Mouse (Mus musculus): Measurements from ENCODE around the gene Lcn4.

Gene Lcn4

DNA sequence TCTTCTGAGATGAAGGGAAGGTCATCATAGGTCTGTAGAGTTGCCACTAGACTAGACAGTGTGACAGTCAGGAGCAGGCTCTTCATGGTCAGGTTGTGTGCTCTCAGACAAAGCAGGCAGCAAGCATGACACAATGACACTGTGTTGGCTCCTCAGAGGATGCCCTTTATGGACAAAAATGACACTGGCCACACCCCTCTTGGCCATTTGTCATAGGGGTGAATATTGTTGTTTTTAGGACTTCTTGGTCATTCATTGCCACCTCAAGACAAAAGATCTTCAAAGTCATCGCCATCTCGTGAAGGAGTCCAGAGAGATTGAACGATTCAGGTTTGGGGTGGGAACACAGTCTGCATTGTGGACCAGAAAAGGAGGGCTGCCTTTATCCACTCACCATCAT lies at the start of gene Lcn4:
Gene Lcn4 (minus strand): TSS at position 101 of the 400 bp plus-strand sequence.
- DNase-seq (ENCODE audit: low spot score in 2 of 2) = no peak

GRCm38 (mm10) chr2:26686171-26686675 lies 15.1 kb upstream of the Lcn4 start:
- no peak for DNase-seq (ENCODE audit: low spot score in 2 of 2)

GRCm38 (mm10) chr2:26668746-26669145 lies 2.3 kb downstream of the Lcn4 start:
- peak in 1 of 2 experiments; percentile 26 for DNase-seq (ENCODE audit: low spot score in 2 of 2)

DNA sequence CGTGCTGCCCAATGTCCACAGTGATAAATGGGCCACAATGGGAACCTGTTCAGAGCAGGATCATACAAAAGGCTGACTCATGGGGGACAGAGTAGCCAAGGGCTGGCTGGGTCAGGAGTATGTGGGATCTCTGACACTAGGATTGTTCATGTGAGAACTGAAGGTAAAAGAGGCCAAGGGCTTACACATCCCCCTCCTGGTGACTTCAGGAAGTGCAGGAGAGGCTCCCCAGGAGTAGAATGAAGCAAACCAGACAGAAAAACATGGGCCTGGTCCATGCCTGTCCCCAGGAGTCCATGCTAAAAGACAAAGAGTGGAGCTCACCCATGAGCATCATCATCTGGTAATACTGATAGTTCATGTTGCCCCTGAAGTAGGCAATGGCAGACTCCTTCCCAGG lies 7.5 kb downstream of the Lcn4 start:
- peak; percentile 43 to 77 for DNase-seq (ENCODE audit: low spot score in 2 of 2)

- no peak for DNase-seq (ENCODE audit: low spot score in 2 of 2)
Measured at GRCm38 (mm10) chr2:26663112-26663511, 8.0 kb downstream of the Lcn4 start.

- no peak for DNase-seq (ENCODE audit: low spot score in 2 of 2)
Measured at GRCm38 (mm10) chr2:26662509-26662882, 8.6 kb downstream of the Lcn4 start.

DNA sequence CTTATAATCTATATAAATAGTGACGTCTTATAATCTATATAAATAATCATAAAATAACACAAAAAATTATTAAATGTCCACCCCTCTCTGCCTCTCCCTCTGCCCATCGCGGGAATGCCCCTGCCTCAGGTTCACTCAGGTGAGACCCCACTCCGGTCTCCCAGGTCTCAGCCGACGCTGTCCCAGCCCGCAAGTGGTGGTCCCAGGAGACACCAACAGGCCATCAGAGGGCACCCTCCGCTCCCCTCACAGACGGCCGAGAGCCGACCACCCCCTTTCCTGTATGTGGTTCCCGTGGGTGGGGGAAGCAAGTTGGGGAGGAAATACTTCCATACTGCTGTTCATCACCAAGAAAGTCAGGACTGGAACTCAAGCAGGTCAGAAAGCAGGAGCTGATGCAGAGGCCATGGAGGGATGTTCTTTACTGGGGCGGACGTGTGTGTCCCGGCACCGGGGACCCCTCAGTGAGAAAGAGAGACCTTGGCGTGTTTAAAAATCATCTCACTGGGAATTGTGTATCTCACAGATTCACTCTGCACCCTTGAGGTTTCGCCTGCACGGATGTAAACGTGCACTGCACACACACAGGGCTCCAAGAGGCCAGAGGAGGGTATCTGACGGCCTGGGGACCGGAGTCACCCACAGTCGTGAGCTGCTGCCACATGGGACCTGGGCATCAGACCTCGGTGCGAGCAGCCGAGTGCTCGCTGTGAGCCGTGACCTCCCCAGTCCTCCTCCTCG lies 9.1 kb downstream of the Lcn4 start:
- DNase-seq (ENCODE audit: low spot score in 2 of 2) = no peak

DNA sequence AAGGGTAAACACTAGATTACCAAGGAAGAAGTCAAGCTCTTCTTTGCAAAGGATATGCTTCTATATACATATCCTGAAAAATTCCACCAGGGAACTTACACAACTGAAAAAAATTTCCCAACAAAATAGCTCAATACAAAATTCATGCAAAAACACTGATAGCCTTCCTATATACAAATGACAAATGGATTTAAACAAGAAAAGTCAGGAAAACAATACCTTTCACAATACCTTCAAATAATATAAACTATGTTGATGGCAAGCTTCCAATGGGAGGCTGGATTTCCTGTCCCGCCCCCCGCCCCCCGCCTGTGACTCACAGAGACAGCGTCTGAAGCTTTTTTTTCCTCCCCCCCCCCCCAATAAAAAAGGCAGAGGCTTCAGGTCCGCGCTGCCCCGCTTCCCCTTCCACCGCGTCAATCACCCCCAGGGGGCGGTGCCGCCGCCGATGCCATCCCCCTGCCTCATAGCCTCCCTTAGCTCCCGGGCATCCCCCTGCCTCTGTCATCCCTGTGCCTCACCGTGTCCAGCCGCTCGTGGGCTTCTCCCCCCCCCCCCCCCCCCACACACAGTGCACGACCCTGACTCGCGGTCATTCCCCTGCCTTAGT lies 9.8 kb downstream of the Lcn4 start:
- peak in 1 of 2 experiments; percentile 43 for DNase-seq (ENCODE audit: low spot score in 2 of 2)

DNA sequence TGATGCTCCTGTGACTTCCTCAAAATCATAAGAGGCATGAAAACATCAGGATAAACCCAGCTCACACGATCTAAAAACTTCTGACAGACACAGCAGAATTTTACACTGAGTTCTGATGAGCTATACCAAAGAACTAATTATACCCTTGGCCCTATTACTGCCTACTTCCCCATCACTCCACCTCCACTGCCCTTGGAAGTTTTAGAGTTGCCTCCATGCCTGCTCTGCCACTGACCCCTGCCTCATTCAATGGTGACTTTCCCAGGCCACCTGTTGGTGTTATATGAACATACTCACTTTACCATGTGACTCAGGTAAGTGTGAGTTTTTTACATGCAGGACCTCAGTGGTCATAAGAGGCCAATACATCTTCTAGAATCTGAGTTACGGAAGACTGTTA lies 13.7 kb downstream of the Lcn4 start:
- DNase-seq (ENCODE audit: low spot score in 2 of 2) = no peak

DNA sequence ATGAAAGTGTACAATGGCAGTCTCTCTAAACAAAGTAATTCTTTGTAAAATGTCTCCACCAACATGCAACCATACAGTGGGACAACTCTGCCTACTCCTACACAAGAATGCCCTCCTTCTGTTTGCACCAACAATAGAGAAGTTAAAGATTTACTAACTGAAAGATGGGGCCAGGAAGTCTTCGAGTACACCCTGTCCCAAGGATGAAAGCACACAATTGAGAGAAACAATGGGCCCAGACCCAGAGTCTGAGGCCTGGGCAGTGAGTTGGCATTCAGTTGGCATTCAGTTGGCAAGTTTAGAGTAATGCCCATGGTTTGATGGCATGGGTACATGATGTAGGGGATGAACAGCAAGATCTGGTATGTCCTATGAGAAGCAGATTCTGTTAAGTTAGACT lies 16.4 kb downstream of the Lcn4 start:
- no peak for DNase-seq (ENCODE audit: low spot score in 2 of 2)

DNA sequence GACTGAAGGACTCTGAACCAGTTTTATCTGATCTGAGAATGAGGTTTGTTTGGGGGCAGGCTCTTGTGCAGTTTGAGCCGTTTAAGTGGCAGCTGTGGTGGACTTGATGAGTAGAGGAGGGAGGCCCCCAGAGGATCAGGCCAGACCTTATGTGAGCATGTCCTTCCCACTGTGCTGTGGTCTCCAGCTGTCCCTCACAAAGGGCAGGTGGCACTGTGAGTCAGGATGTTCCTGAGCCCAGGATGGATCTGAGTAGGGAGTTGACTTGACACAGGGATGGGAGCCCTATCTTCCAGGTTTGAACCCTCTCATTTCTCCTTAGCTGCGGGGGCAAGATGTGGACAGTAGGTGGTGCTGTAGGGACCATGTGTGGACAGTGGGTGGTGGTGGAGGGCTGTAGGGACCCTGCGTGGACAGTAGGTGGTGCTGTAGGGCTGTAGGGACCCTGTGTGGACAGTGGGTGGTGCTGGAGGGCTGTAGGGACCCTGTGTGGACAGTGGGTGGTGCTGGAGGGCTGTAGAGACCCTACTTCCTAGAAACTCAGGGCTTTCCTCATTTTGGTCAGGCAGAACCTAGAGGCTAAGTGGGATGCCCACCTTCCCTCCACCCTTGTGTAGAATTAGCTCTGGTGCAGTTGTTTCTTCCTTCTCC lies 24.3 kb downstream of the Lcn4 start:
- DNase-seq (ENCODE audit: low spot score in 2 of 2) = peak; percentile 65 to 75

DNA sequence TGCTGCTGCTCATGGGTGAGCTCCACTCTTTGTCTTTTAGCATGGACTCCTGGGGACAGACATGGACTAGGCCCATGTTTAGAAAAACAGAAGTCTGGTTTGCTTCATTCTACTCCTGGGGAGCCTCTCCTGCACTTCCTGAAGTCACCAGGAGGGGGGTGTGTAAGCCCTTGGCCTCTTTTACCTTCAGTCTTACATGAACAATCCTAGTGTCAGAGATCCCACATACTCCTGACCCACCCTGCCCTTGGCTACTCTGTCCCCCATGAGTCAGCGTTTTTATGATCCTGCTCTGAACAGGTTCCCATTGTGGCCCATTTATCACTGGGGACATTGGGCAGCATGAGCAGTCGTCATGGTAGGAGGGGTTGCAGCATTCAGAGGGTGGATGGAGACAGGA lies 27.1 kb downstream of the Lcn4 start:
- DNase-seq (ENCODE audit: low spot score in 2 of 2) = peak in 1 of 2 experiments; percentile 53

DNA sequence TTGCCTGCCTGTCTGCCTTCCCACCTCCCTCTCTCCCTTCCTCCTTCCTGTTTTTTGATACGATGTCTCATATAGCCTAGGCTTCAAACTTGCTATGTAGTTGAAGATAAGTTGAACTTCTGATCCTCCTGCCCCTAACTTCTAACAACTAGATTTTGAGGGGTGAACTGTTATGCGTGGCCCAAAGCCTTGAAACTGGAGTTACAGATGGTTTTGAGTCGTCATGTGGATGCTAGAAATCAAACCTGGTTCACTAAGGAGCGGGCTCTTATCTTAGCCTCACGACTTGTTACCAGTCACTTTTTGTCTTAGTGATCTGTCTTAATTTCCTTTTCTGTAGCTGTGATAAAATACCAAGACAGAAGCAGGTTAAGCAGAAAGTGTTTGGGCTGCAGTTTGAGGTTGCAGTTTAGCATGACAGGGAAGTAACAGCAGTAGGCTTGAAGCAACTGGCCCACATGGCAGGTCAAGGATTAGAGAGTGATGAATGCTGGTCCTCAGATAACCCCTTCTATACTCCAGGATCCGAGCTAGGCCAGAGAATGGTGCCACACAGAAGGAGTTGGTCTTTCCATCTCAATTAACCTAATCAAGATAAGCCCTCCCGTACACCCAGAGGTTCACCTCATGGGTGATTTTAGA lies 30.0 kb downstream of the Lcn4 start:
- DNase-seq (ENCODE audit: low spot score in 2 of 2) = no peak

- peak; percentile 90 to 98 for DNase-seq (ENCODE audit: low spot score in 2 of 2)
Measured at GRCm38 (mm10) chr2:26639838-26640830, 30.9 kb downstream of the Lcn4 start.

GRCm38 (mm10) chr2:26639083-26639482 lies 32.0 kb downstream of the Lcn4 start:
- peak; percentile 61 to 66 for DNase-seq (ENCODE audit: low spot score in 2 of 2)

- no peak for DNase-seq (ENCODE audit: low spot score in 2 of 2)
Measured at GRCm38 (mm10) chr2:26638572-26638971, 32.5 kb downstream of the Lcn4 start.

DNA sequence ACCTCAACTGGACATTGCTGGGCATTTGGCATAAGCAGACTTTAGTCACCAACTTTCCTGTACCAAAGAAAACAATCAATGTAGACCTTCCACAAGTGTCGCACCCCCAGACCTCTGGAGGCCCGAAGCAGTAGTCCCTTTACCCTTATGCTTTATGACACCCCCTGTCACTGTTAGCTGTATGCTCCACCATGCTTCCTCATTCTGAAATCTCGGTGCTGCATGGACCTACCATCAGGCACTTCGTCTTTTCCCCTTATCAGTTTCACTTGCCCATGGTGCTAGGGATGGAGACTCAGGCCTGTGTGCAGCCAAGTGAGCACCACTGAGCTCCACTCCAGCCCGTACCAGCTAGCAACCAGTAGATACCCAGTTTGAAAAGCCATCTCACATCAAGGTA lies 33.0 kb downstream of the Lcn4 start:
- no peak for DNase-seq (ENCODE audit: low spot score in 2 of 2)

DNA sequence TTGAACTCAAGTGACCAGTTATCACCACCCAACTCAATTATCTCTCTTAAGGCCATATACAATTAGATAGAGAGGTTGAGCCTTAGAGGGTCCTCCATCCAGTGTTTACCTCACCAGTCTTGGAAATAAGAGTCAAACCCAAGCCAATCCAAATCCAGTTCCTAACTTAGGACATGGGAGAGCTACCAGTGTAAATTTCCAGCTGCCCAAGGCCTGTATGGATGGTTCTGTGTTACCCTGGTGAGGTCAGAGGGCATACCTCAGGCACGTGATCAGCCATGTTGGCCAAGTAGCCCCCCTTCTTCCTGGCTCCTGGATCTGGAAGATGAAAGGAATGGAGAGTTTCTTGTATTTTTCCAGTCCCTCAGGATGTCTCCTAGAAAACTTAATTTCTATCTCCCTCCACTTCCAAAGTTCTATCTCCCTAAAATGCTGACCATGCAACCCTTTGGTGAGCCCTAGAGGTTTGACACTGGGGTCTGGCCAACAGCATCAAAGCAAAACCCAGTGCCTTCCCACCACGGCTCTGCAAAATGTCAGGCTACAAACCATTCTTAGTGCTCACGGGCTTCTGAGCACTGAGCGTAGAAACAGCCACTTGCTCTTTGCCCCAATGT lies 33.7 kb downstream of the Lcn4 start:
- DNase-seq (ENCODE audit: low spot score in 2 of 2) = no peak

- no peak for DNase-seq (ENCODE audit: low spot score in 2 of 2)
Measured at GRCm38 (mm10) chr2:26636325-26636635, 34.8 kb downstream of the Lcn4 start.

GRCm38 (mm10) chr2:26635489-26636324 lies 35.4 kb downstream of the Lcn4 start:
- DNase-seq (ENCODE audit: low spot score in 2 of 2) = no peak
